Mouse (Mus musculus): ENCODE data around the gene Gm44579. TPM values are rescaled to one million over a fixed set of nuclear protein-coding genes. Genes with fewer than 3 reads are reported as not detected.

Gene Gm44579
- under 1 TPM in 1 of 2 experiments, not detected in 1; 0.37 TPM for total RNA-seq (2021)
- long read RNA-seq, experiment 1 = 0 reads
- long read RNA-seq, experiment 2 = 0 reads

- no peak for DNase-seq (ENCODE audit: low spot score in 2 of 2)
These were observed at the start of gene Gm44579, which contains the start of gene Olfr287 for GRCm38 (mm10) chr15:98220877-98221276. TSS of gene Gm44579 (minus strand) at chr15:98220977. TSS of gene Olfr287 (minus strand) at chr15:98221056.

GRCm38 (mm10) chr15:98257776-98258175 lies 37.0 kb upstream of the Gm44579 start:
- no peak for DNase-seq (ENCODE audit: low spot score in 2 of 2)

- DNase-seq (ENCODE audit: low spot score in 2 of 2) = no peak
These were observed 36.4 kb upstream of the Gm44579 start, which contains the start of gene H1fnt for GRCm38 (mm10) chr15:98257193-98257592. TSS of gene H1fnt (minus strand) at chr15:98257293.

GRCm38 (mm10) chr15:98256271-98256670 lies 35.5 kb upstream of the Gm44579 start:
- no peak for DNase-seq (ENCODE audit: low spot score in 2 of 2)

GRCm38 (mm10) chr15:98235442-98235841 lies 14.7 kb upstream of the Gm44579 start:
- DNase-seq (ENCODE audit: low spot score in 2 of 2) = no peak

- DNase-seq (ENCODE audit: low spot score in 2 of 2) = no peak
These were observed 13.6 kb upstream of the Gm44579 start, which contains the start of gene Olfr286 for GRCm38 (mm10) chr15:98234350-98234749. TSS of gene Olfr286 (minus strand) at chr15:98234450.

- no peak for DNase-seq (ENCODE audit: low spot score in 2 of 2)
These were observed 5.3 kb upstream of the Gm44579 start for GRCm38 (mm10) chr15:98226096-98226495.

- DNase-seq (ENCODE audit: low spot score in 2 of 2) = no peak
These were observed 4.8 kb upstream of the Gm44579 start for GRCm38 (mm10) chr15:98225610-98226009.

GRCm38 (mm10) chr15:98222377-98222776 lies 1.6 kb upstream of the Gm44579 start:
- no peak for DNase-seq (ENCODE audit: low spot score in 2 of 2)

- DNase-seq (ENCODE audit: low spot score in 2 of 2) = no peak
These were observed 6.6 kb downstream of the Gm44579 start for GRCm38 (mm10) chr15:98214130-98214529.

GRCm38 (mm10) chr15:98213336-98213870 lies 7.4 kb downstream of the Gm44579 start:
- no peak for DNase-seq (ENCODE audit: low spot score in 2 of 2)

GRCm38 (mm10) chr15:98209676-98210075 lies 11.1 kb downstream of the Gm44579 start:
- no peak for DNase-seq (ENCODE audit: low spot score in 2 of 2)

- DNase-seq (ENCODE audit: low spot score in 2 of 2) = no peak
These were observed 25.3 kb downstream of the Gm44579 start, which contains the start of gene Olfr288 for GRCm38 (mm10) chr15:98195442-98195841. TSS of gene Olfr288 (minus strand) at chr15:98195542.

GRCm38 (mm10) chr15:98184456-98184855 lies 36.3 kb downstream of the Gm44579 start:
- no peak for DNase-seq (ENCODE audit: low spot score in 2 of 2)

GRCm38 (mm10) chr15:98181856-98182570 lies 38.8 kb downstream of the Gm44579 start:
- DNase-seq (ENCODE audit: low spot score in 2 of 2) = no peak

- DNase-seq (ENCODE audit: low spot score in 2 of 2) = peak; percentile 92 to 94
These were observed 39.6 kb downstream of the Gm44579 start for GRCm38 (mm10) chr15:98181132-98181711.

GRCm38 (mm10) chr15:98180567-98181131 lies 40.1 kb downstream of the Gm44579 start:
- no peak for DNase-seq (ENCODE audit: low spot score in 2 of 2)

GRCm38 (mm10) chr15:98177320-98177719 lies 43.5 kb downstream of the Gm44579 start:
- DNase-seq (ENCODE audit: low spot score in 2 of 2) = no peak

- DNase-seq (ENCODE audit: low spot score in 2 of 2) = peak; percentile 74 to 81
These were observed 47.0 kb downstream of the Gm44579 start for GRCm38 (mm10) chr15:98173821-98174220.

- no peak for DNase-seq (ENCODE audit: low spot score in 2 of 2)
These were observed 48.7 kb downstream of the Gm44579 start for GRCm38 (mm10) chr15:98172113-98172512.

- no peak for DNase-seq (ENCODE audit: low spot score in 2 of 2)
These were observed 49.9 kb downstream of the Gm44579 start for GRCm38 (mm10) chr15:98170917-98171316.

- peak; percentile 52 to 60 for DNase-seq (ENCODE audit: low spot score in 2 of 2)
These were observed 50.4 kb downstream of the Gm44579 start for GRCm38 (mm10) chr15:98170365-98170764.
